ENCODE assay signal across 27 mouse cellular contexts in genomic region chr17:89982904-89983303, GRCm38 (mm10).
DNase-seq lines count a peak whose midpoint lies in the region; ATAC-seq lines count a peak whose summit lies in the region.
"Had no signal": no experiment of that assay in that cellular context is flagged by ENCODE, and none has a peak within 500 bp of the region (broad histone marks: within the 10 kb centered on the region; RNA-seq: fewer than 3 reads in every experiment).

No protein-coding gene starts in this region.

- no peaks in the 10 kb centered on the region for H3K27me3 ChIP-seq in hindbrain, embryonic 14.5 days (ENCODE audit: control insufficient read depth, insufficient read depth, low read length)
- H3K27me3 ChIP-seq in hindbrain, embryonic 11.5 days (ENCODE audit: control insufficient read depth, insufficient read depth, low read length) = no peaks in the 10 kb centered on the region
- no peaks in the 10 kb centered on the region for H3K27me3 ChIP-seq in midbrain, embryonic 14.5 days (ENCODE audit: control insufficient read depth, insufficient read depth, low read length)
- no peaks in the 10 kb centered on the region for H3K27me3 ChIP-seq in midbrain, embryonic 10.5 days (ENCODE audit: low read depth, poor library complexity, severe bottlenecking)
- H3K27me3 ChIP-seq in neural tube, embryonic 15.5 days (replicated peaks) = no peaks in the 10 kb centered on the region
- H3K27me3 ChIP-seq: embryonic facial prominence, embryonic 12.5 days; forebrain, embryonic 13.5 days; heart, embryonic 12.5 days; heart, embryonic 15.5 days; hindbrain, embryonic 12.5 days; intestine, embryonic 15.5 days had no signal

- 42% methylated on average over 3 of the region's 3 CpGs for WGBS in hindbrain, embryonic 14.5 days
- whole genome bisulfite sequencing in hindbrain, embryonic 11.5 days = 74% methylated on average over 3 of the region's 3 CpGs
- WGBS in midbrain, embryonic 14.5 days = 55% methylated on average over 3 of the region's 3 CpGs
- 76% methylated on average over 3 of the region's 3 CpGs for WGBS in midbrain, embryonic 10.5 days
- 36% methylated on average over 3 of the region's 3 CpGs for WGBS in neural tube, embryonic 15.5 days

- H3K9me3 ChIP-seq in hindbrain, embryonic 14.5 days (ENCODE audit: control insufficient read depth, low read length) = no peaks in the 10 kb centered on the region
- H3K9me3 ChIP-seq in hindbrain, embryonic 11.5 days (ENCODE audit: control insufficient read depth, low read length) = no peaks in the 10 kb centered on the region
- no peaks in the 10 kb centered on the region for H3K9me3 ChIP-seq in midbrain, embryonic 14.5 days (ENCODE audit: control insufficient read depth, low read length)
- no peaks in the 10 kb centered on the region for H3K9me3 ChIP-seq in midbrain, embryonic 10.5 days (replicated peaks)
- H3K9me3 ChIP-seq in neural tube, embryonic 15.5 days (replicated peaks) = no peaks in the 10 kb centered on the region
- H3K9me3 ChIP-seq: embryonic facial prominence, embryonic 12.5 days; forebrain, embryonic 13.5 days; heart, embryonic 12.5 days; heart, embryonic 15.5 days; hindbrain, embryonic 12.5 days; intestine, embryonic 15.5 days had no signal

- peaks cover 5% of the 10 kb centered on the region; the same call in 1 of the 2 replicates for H3K4me1 ChIP-seq in hindbrain, embryonic 14.5 days (replicated peaks; ENCODE audit: control insufficient read depth, insufficient read depth, low read length)
- H3K4me1 ChIP-seq in hindbrain, embryonic 11.5 days (replicated peaks; ENCODE audit: control insufficient read depth, insufficient read depth, low read length) = no peaks in the 10 kb centered on the region
- no peaks in the 10 kb centered on the region for H3K4me1 ChIP-seq in midbrain, embryonic 14.5 days (ENCODE audit: control insufficient read depth, insufficient read depth, low read length)
- H3K4me1 ChIP-seq in midbrain, embryonic 10.5 days = peaks cover 9% of the 10 kb centered on the region
- H3K4me1 ChIP-seq in neural tube, embryonic 15.5 days = no peaks in the 10 kb centered on the region
- H3K4me1 ChIP-seq: embryonic facial prominence, embryonic 12.5 days; heart, embryonic 12.5 days; heart, embryonic 15.5 days; hindbrain, embryonic 12.5 days; intestine, embryonic 15.5 days had no signal

- no peak overlapping the region for H3K9ac ChIP-seq in hindbrain, embryonic 14.5 days
- H3K9ac ChIP-seq in hindbrain, embryonic 11.5 days (ENCODE audit: low read depth, low read length) = no peak overlapping the region
- H3K9ac ChIP-seq in midbrain, embryonic 14.5 days (replicated peaks; ENCODE audit: low read length) = no peak overlapping the region
- H3K9ac ChIP-seq in neural tube, embryonic 15.5 days (replicated peaks) = no peak overlapping the region
- H3K9ac ChIP-seq: embryonic facial prominence, embryonic 12.5 days; forebrain, embryonic 13.5 days; forebrain, postnatal 0 days; heart, embryonic 12.5 days; heart, embryonic 15.5 days; hindbrain, embryonic 12.5 days; intestine, embryonic 15.5 days had no signal

- H3K4me2 ChIP-seq in hindbrain, embryonic 14.5 days (replicated peaks) = no peak overlapping the region
- no peak overlapping the region for H3K4me2 ChIP-seq in hindbrain, embryonic 11.5 days (replicated peaks; ENCODE audit: low read depth, low read length)
- no peak overlapping the region for H3K4me2 ChIP-seq in midbrain, embryonic 14.5 days (ENCODE audit: low read length)
- no peak overlapping the region for H3K4me2 ChIP-seq in neural tube, embryonic 15.5 days
- H3K4me2 ChIP-seq: embryonic facial prominence, embryonic 12.5 days; forebrain, embryonic 13.5 days; heart, embryonic 12.5 days; heart, embryonic 15.5 days; hindbrain, embryonic 12.5 days; intestine, embryonic 15.5 days had no signal

- ATAC-seq in hindbrain, embryonic 14.5 days (ENCODE audit: low FRiP score) = peak; percentile 37; the same call in 1 of the 2 replicates
- ATAC-seq in hindbrain, embryonic 11.5 days (ENCODE audit: low FRiP score) = no peak
- ATAC-seq in midbrain, embryonic 14.5 days (ENCODE audit: low FRiP score, low TSS enrichment) = no peak
- peak; percentile 50; the same call in 1 of the 2 replicates for ATAC-seq in neural tube, embryonic 15.5 days (ENCODE audit: low FRiP score)
- ATAC-seq: CD4-positive, CD25-positive, alpha-beta regulatory T cell, adult 4 months; forebrain, embryonic 13.5 days; forebrain, postnatal 0 days; intestine, embryonic 15.5 days had no signal

- H3K4me3 ChIP-seq in hindbrain, embryonic 14.5 days (replicated peaks; ENCODE audit: low read length) = no peak overlapping the region
- H3K4me3 ChIP-seq in hindbrain, embryonic 11.5 days (ENCODE audit: low read depth, low read length) = no peak overlapping the region
- no peak overlapping the region for H3K4me3 ChIP-seq in midbrain, embryonic 14.5 days (replicated peaks; ENCODE audit: low read depth, low read length)
- no peak overlapping the region for H3K4me3 ChIP-seq in midbrain, embryonic 10.5 days
- H3K4me3 ChIP-seq in neural tube, embryonic 15.5 days (replicated peaks) = no peak overlapping the region
- H3K4me3 ChIP-seq: embryonic facial prominence, embryonic 12.5 days; erythroblast, embryonic 14.5 days; forebrain, embryonic 13.5 days; gastrocnemius, adult 2 months; heart, embryonic 12.5 days; heart, embryonic 15.5 days; hindbrain, embryonic 12.5 days; intestine, embryonic 15.5 days had no signal

- no peak overlapping the region for H3K27ac ChIP-seq in hindbrain, embryonic 14.5 days
- no peak overlapping the region for H3K27ac ChIP-seq in hindbrain, embryonic 11.5 days (ENCODE audit: low read depth, low read length)
- H3K27ac ChIP-seq in midbrain, embryonic 14.5 days (replicated peaks; ENCODE audit: low read depth, low read length) = no peak overlapping the region
- H3K27ac ChIP-seq in midbrain, embryonic 10.5 days (replicated peaks) = no peak overlapping the region
- H3K27ac ChIP-seq in neural tube, embryonic 15.5 days (replicated peaks) = peak overlapping the region; percentile 45
- H3K27ac ChIP-seq: embryonic facial prominence, embryonic 12.5 days; forebrain, embryonic 13.5 days; gastrocnemius, adult 2 months; heart, embryonic 15.5 days; hindbrain, embryonic 12.5 days; intestine, embryonic 15.5 days had no signal

- no peaks in the 10 kb centered on the region for H3K36me3 ChIP-seq in hindbrain, embryonic 14.5 days (replicated peaks; ENCODE audit: control insufficient read depth, insufficient read depth)
- H3K36me3 ChIP-seq in hindbrain, embryonic 11.5 days (ENCODE audit: control insufficient read depth, insufficient read depth, low read length) = no peaks in the 10 kb centered on the region
- H3K36me3 ChIP-seq in midbrain, embryonic 14.5 days (ENCODE audit: control insufficient read depth, insufficient read depth, low read length) = no peaks in the 10 kb centered on the region
- H3K36me3 ChIP-seq in midbrain, embryonic 10.5 days = no peaks in the 10 kb centered on the region
- H3K36me3 ChIP-seq in neural tube, embryonic 15.5 days = no peaks in the 10 kb centered on the region
- H3K36me3 ChIP-seq: embryonic facial prominence, embryonic 12.5 days; heart, embryonic 12.5 days; heart, embryonic 15.5 days; hindbrain, embryonic 12.5 days; intestine, embryonic 15.5 days had no signal

- peak; percentile 45 for DNase-seq in hindbrain, embryonic 14.5 days (ENCODE audit: low spot score)
- no peak for DNase-seq in hindbrain, embryonic 11.5 days (ENCODE audit: low spot score)
- DNase-seq in midbrain, embryonic 14.5 days = peak; percentile 43
- no peak for DNase-seq in midbrain, embryonic 10.5 days (ENCODE audit: low spot score)
- peak; percentile 3 for DNase-seq in testis, postnatal 14 days (ENCODE audit: low spot score)
- DNase-seq in testis, postnatal 10 days (ENCODE audit: low spot score) = no peak
- no peak for DNase-seq in cerebellum, adult 9-10 months
- DNase-seq: adrenal gland, adult 2 months; adrenal gland, postnatal 14 days; cerebellum, adult 11-12 months; cerebellum, adult 8-10 months; cerebellum, postnatal 14 days; forebrain, postnatal 0 days; gastrocnemius, adult 2 months; gastrocnemius, postnatal 14 days; heart, adult 11 months; heart, postnatal 10 days; heart, postnatal 36 days had no signal

Comparison
In these comparisons a context has a peak if more than half of its experiments do, and no peak if none do; other contexts are left out.
1. ATAC-seq: peak in hindbrain, embryonic 14.5 days (single experiment) and neural tube, embryonic 15.5 days (single experiment); none in hindbrain, embryonic 11.5 days (single experiment) and midbrain, embryonic 14.5 days (single experiment).
2. DNase-seq: peak in hindbrain, embryonic 14.5 days (single experiment), midbrain, embryonic 14.5 days (single experiment) and testis, postnatal 14 days (single experiment); none in hindbrain, embryonic 11.5 days (single experiment), midbrain, embryonic 10.5 days (single experiment), testis, postnatal 10 days (single experiment) and cerebellum, adult 9-10 months (single experiment).